Comparison of ENCODE assay signal across 16 mouse cellular contexts in the genomic region with DNA sequence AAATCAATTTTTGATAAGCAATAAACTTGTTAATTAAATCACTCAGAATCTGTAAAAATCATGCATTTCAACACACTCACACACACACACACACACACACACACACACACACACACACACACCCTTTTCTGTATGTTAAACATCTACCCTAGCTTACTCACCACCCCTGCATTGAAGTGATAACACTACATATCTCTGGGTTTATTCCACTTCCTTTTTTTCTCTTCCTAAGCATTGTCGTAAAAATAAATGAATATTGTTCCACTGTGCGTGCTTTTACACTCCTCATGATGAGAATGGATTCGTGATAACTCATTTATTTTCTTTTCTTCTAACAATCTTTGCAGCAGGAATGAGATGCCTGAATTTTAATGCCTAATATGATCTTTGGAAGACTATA.
"Had no signal": no experiment of that assay in that cellular context is flagged by ENCODE, and none has a peak within 500 bp of the region (broad histone marks: within the 10 kb centered on the region; RNA-seq: fewer than 3 reads in every experiment).

No protein-coding gene starts in this region.

- H3K4me3 ChIP-seq: left cerebral cortex, adult 2 months; limb, embryonic 10.5 days; liver, embryonic 15.5 days; megakaryocyte, embryonic 14.5 days; midbrain, embryonic 12.5 days had no signal

- ATAC-seq: lung, postnatal 0 days had no signal

- H3K9me3 ChIP-seq: limb, embryonic 10.5 days; liver, embryonic 15.5 days; megakaryocyte, embryonic 14.5 days; midbrain, embryonic 12.5 days had no signal

- H3K27ac ChIP-seq: kidney, postnatal 0 days; left cerebral cortex, adult 2 months; limb, embryonic 10.5 days; liver, embryonic 15.5 days; midbrain, embryonic 12.5 days had no signal

- H3K4me1 ChIP-seq: limb, embryonic 10.5 days; liver, embryonic 15.5 days; megakaryocyte, embryonic 14.5 days; midbrain, embryonic 12.5 days had no signal

- H3K4me2 ChIP-seq: liver, embryonic 11.5 days; liver, embryonic 15.5 days; midbrain, embryonic 12.5 days had no signal

- H3K27me3 ChIP-seq: liver, embryonic 15.5 days; megakaryocyte, embryonic 14.5 days; midbrain, embryonic 12.5 days had no signal

- H3K36me3 ChIP-seq: limb, embryonic 10.5 days; liver, embryonic 15.5 days; midbrain, embryonic 12.5 days had no signal

- DNase-seq: kidney, adult 9 months; kidney, postnatal 4 days; lung, adult 2 months; lung, postnatal 4 days; retina, postnatal 1 day; right cerebral cortex, postnatal 4 days; spleen, adult 18-20 months; thymus, postnatal 36 days had no signal

- H3K9ac ChIP-seq: liver, embryonic 15.5 days; midbrain, embryonic 12.5 days had no signal
